ENCODE assay signal across 8 mouse cellular contexts in the genomic region with DNA sequence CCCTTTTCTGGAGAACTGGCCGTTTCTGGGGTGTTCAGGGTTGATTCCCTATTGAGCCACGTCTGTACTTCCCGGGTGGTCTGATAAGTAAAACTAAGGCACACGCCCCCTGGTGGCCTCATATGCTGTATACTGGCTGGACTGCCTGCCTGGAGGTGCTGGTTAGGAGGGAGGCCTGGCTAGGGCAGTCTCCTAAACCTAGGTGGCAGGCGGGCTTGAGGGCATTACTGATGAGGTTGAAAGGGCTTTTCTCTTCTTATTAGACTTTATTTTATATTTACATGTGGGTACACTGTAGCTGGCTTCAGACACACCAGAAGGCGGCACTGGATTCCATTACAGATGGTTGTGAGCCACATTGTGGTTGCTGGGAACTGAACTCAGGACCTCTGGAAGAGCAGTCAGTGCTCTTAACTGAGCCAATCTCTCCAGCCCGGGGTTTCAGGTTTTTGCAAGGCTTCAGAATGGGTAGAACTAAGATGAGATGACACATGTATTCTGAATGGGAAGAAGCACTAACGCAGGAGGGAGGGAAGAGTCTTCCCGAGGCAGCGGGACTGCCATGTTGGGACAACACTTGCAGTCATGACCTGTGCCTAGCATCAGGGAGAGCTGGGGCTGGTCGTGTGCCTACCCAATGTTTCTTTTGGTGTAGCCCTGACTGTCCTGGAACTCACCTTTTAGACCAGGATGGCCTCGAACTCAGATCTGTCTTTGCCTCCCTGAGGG. TPM values are rescaled to one million over a fixed set of nuclear protein-coding genes. Genes with fewer than 3 reads are reported as not detected.
DNase-seq lines count a peak whose midpoint lies in the region; ATAC-seq and TF ChIP-seq lines count a peak whose summit lies in the region.

No protein-coding gene starts in this region.

- H3K36me3 ChIP-seq in forebrain, embryonic 14.5 days (ENCODE audit: control insufficient read depth, insufficient read depth, low read length) = peaks cover 35% of the 10 kb centered on the region
- no peaks in the 10 kb centered on the region for H3K36me3 ChIP-seq in kidney, adult 2 months (ENCODE audit: control insufficient read depth, insufficient read depth, low read length)
- H3K36me3 ChIP-seq in liver, postnatal 0 days (replicated peaks; ENCODE audit: insufficient read depth, low read length) = peaks cover 20% of the 10 kb centered on the region

- 26% methylated on average over 12 of the region's 12 CpGs for whole genome bisulfite sequencing in forebrain, embryonic 14.5 days
- WGBS in kidney, adult 2 months = 44% methylated on average over 12 of the region's 12 CpGs
- WGBS in liver, postnatal 0 days (ENCODE audit: insufficient replicate concordance) = 38% methylated on average over 12 of the region's 12 CpGs

- no peak for TF ChIP-seq POLR2A in kidney, adult 2 months (IDR thresholded peaks at IDR 0.05; ENCODE audit: low read depth, low read length)

- ATAC-seq in forebrain, embryonic 14.5 days = no peak; the same call in 1 of the 2 replicates
- ATAC-seq in liver, postnatal 0 days = no peak
- ATAC-seq in erythroid progenitor cell, adult 5-6 weeks (replicated peaks; ENCODE audit: low FRiP score, poor library complexity, severe bottlenecking) = no peak

- H3K4me1 ChIP-seq in forebrain, embryonic 14.5 days (ENCODE audit: control insufficient read depth, insufficient read depth, low read length) = peaks cover 10% of the 10 kb centered on the region
- no peaks in the 10 kb centered on the region; the same call in 1 of the 2 replicates for H3K4me1 ChIP-seq in kidney, adult 2 months (ENCODE audit: control insufficient read depth, insufficient read depth, low read length)
- H3K4me1 ChIP-seq in liver, postnatal 0 days (ENCODE audit: insufficient read depth) = peaks cover 28% of the 10 kb centered on the region

- H3K4me3 ChIP-seq in forebrain, embryonic 14.5 days (ENCODE audit: low read depth, low read length) = no peak overlapping the region
- H3K4me3 ChIP-seq in kidney, adult 2 months (ENCODE audit: insufficient read depth, low read depth, low read length) = no peak overlapping the region
- no peak overlapping the region for H3K4me3 ChIP-seq in liver, postnatal 0 days (ENCODE audit: low read depth, low read length)

- no peak overlapping the region for H3K4me2 ChIP-seq in forebrain, embryonic 14.5 days (ENCODE audit: low read length)
- H3K4me2 ChIP-seq in liver, postnatal 0 days (ENCODE audit: low read depth, low read length) = no peak overlapping the region

- no peak for TF ChIP-seq EP300 in liver, postnatal 0 days (IDR thresholded peaks at IDR 0.05; ENCODE audit: low read depth)

- peak; percentile 83 to 85 for DNase-seq in right cerebral cortex, postnatal 10 days (ENCODE audit: low spot score in 2 of 2)
- DNase-seq in right cerebral cortex, adult 18-20 months = no peak
- DNase-seq in adrenal gland, postnatal 36 days = peak; percentile 74 to 84
- DNase-seq in forebrain, embryonic 14.5 days (ENCODE audit: low spot score) = peak; percentile 89
- DNase-seq in kidney, adult 2 months = peak; percentile 76
- DNase-seq in liver, postnatal 0 days = peak; percentile 87
- peak; percentile 94 for DNase-seq in retina, embryonic 14.5 days (ENCODE audit: low spot score)

- no peak overlapping the region for H3K27ac ChIP-seq in forebrain, embryonic 14.5 days (ENCODE audit: low read depth, low read length)
- H3K27ac ChIP-seq in kidney, adult 2 months (ENCODE audit: insufficient read depth, low read depth, low read length) = no peak overlapping the region
- H3K27ac ChIP-seq in liver, postnatal 0 days (ENCODE audit: low read depth) = no peak overlapping the region

- peaks cover 35% of the 10 kb centered on the region for H3K27me3 ChIP-seq in forebrain, embryonic 14.5 days (replicated peaks; ENCODE audit: control insufficient read depth, insufficient read depth, low read length)
- no peaks in the 10 kb centered on the region for H3K27me3 ChIP-seq in kidney, adult 2 months (replicated peaks; ENCODE audit: control insufficient read depth, insufficient read depth, low read length)
- H3K27me3 ChIP-seq in liver, postnatal 0 days (ENCODE audit: insufficient read depth, low read length) = peaks cover 37% of the 10 kb centered on the region

- peak; percentile 71 for TF ChIP-seq CTCF in kidney, adult 2 months (conservative IDR thresholded peaks at IDR 0.05; ENCODE audit: insufficient read depth, insufficient read length, low read depth, low read length)
- TF ChIP-seq CTCF in liver, postnatal 0 days (IDR thresholded peaks at IDR 0.05; ENCODE audit: low read depth) = peak; percentile 81

- no peaks in the 10 kb centered on the region for H3K9me3 ChIP-seq in forebrain, embryonic 14.5 days (replicated peaks; ENCODE audit: control insufficient read depth, low read length)
- no peaks in the 10 kb centered on the region for H3K9me3 ChIP-seq in liver, postnatal 0 days (ENCODE audit: low read length)

- no peak overlapping the region for H3K9ac ChIP-seq in forebrain, embryonic 14.5 days (ENCODE audit: low read length)
- no peak overlapping the region for H3K9ac ChIP-seq in liver, postnatal 0 days (replicated peaks)

RNA-seq across cellular contexts. Expression of gene Slc5a5, which starts 1.3 kb away (rescaled TPM):
- total RNA-seq in adrenal gland, postnatal 36 days (2021) = not detected
- 0.60 and 0.89 TPM in 2 replicates for polyA plus RNA-seq in forebrain, embryonic 14.5 days (2014; fragmentation: Nextera tagmentation; extraction: Ambion mirVana)
- polyA plus RNA-seq in kidney, adult 2 months (2012; rRNA removed) = 0.19 and 0.31 TPM in 2 replicates
- polyA plus RNA-seq in liver, postnatal 0 days (2015; fragmentation: Nextera tagmentation; extraction: Ambion mirVana) = not detected in 2 replicates
- not detected in 2 replicates for total RNA-seq in erythroid progenitor cell, adult 5-6 weeks (2015; ENCODE audit: low replicate concordance)
- total RNA-seq in erythroid progenitor cell, adult 5-6 weeks (2017; ENCODE audit: low replicate concordance) = 0.13 TPM in 1 of 2 replicates, not detected in the other

RNA-seq across cellular contexts. Expression of gene Rpl18a, which starts 3.4 kb away (rescaled TPM):
- 1,000 to 10,000 TPM; 1,312 to 1,373 TPM for total RNA-seq in adrenal gland, postnatal 36 days (2021)
- 2,846 and 4,258 TPM in 2 replicates for polyA plus RNA-seq in forebrain, embryonic 14.5 days (2014; fragmentation: Nextera tagmentation; extraction: Ambion mirVana)
- 3,589 and 3,709 TPM in 2 replicates for polyA plus RNA-seq in kidney, adult 2 months (2012; rRNA removed)
- polyA plus RNA-seq in liver, postnatal 0 days (2015; fragmentation: Nextera tagmentation; extraction: Ambion mirVana) = 2,490 and 2,569 TPM in 2 replicates
- 2,088 and 2,332 TPM in 2 replicates for total RNA-seq in erythroid progenitor cell, adult 5-6 weeks (2015; ENCODE audit: low replicate concordance)
- 517 and 689 TPM in 2 replicates for total RNA-seq in erythroid progenitor cell, adult 5-6 weeks (2017; ENCODE audit: low replicate concordance)

RNA-seq across cellular contexts. Expression of gene Map1s, which starts 11.9 kb away (rescaled TPM):
- 10 to 100 TPM; 25.6 to 42.0 TPM for total RNA-seq in adrenal gland, postnatal 36 days (2021)
- 33.9 and 50.8 TPM in 2 replicates for polyA plus RNA-seq in forebrain, embryonic 14.5 days (2014; fragmentation: Nextera tagmentation; extraction: Ambion mirVana)
- polyA plus RNA-seq in kidney, adult 2 months (2012; rRNA removed) = 18.4 and 24.4 TPM in 2 replicates
- polyA plus RNA-seq in liver, postnatal 0 days (2015; fragmentation: Nextera tagmentation; extraction: Ambion mirVana) = 8.3 and 8.7 TPM in 2 replicates
- 4.2 and 6.1 TPM in 2 replicates for total RNA-seq in erythroid progenitor cell, adult 5-6 weeks (2015; ENCODE audit: low replicate concordance)
- total RNA-seq in erythroid progenitor cell, adult 5-6 weeks (2017; ENCODE audit: low replicate concordance) = 1.8 and 3.7 TPM in 2 replicates

RNA-seq across cellular contexts. Expression of gene Ccdc124, which starts 20.1 kb away (rescaled TPM):
- total RNA-seq in adrenal gland, postnatal 36 days (2021) = 10 to 100 TPM; 54.7 to 57.2 TPM
- 177 and 182 TPM in 2 replicates for polyA plus RNA-seq in forebrain, embryonic 14.5 days (2014; fragmentation: Nextera tagmentation; extraction: Ambion mirVana)
- 48.9 and 49.2 TPM in 2 replicates for polyA plus RNA-seq in kidney, adult 2 months (2012; rRNA removed)
- polyA plus RNA-seq in liver, postnatal 0 days (2015; fragmentation: Nextera tagmentation; extraction: Ambion mirVana) = 34.3 and 37.9 TPM in 2 replicates
- total RNA-seq in erythroid progenitor cell, adult 5-6 weeks (2015; ENCODE audit: low replicate concordance) = 18.0 and 20.9 TPM in 2 replicates
- 23.8 and 26.6 TPM in 2 replicates for total RNA-seq in erythroid progenitor cell, adult 5-6 weeks (2017; ENCODE audit: low replicate concordance)

RNA-seq across cellular contexts. Expression of gene Kcnn1, which starts 30.8 kb away (rescaled TPM):
- total RNA-seq in adrenal gland, postnatal 36 days (2021) = 1 to 10 TPM; 2.3 to 4.0 TPM
- polyA plus RNA-seq in forebrain, embryonic 14.5 days (2014; fragmentation: Nextera tagmentation; extraction: Ambion mirVana) = 7.3 and 11.3 TPM in 2 replicates
- polyA plus RNA-seq in kidney, adult 2 months (2012; rRNA removed) = 9.4 and 11.0 TPM in 2 replicates
- polyA plus RNA-seq in liver, postnatal 0 days (2015; fragmentation: Nextera tagmentation; extraction: Ambion mirVana) = 0.19 and 0.45 TPM in 2 replicates
- total RNA-seq in erythroid progenitor cell, adult 5-6 weeks (2015; ENCODE audit: low replicate concordance) = not detected in 2 replicates
- total RNA-seq in erythroid progenitor cell, adult 5-6 weeks (2017; ENCODE audit: low replicate concordance) = 0.26 TPM in 1 of 2 replicates, not detected in the other
